Mouse (Mus musculus) ES-CJ7 (cell line): ENCODE results near the gene Dpm3.

Experiments
- DNase-seq: peaks from one replicate; pipeline ENCODE4 v3.0.0; 2011; ENCODE audit warnings: low read depth, low spot score

The Dpm3 gene

GRCm38 (mm10) chr3:89294195-89294594 lies 35.0 kb downstream of the Dpm3 start:
- DNase-seq, result no peak

- no peak for DNase-seq
Measured at GRCm38 (mm10) chr3:89295685-89296230, 36.6 kb downstream of the Dpm3 start.

- no peak for DNase-seq
Measured at GRCm38 (mm10) chr3:89296761-89297396, 37.7 kb downstream of the Dpm3 start.

GRCm38 (mm10) chr3:89298908-89299307 lies 39.8 kb downstream of the Dpm3 start:
- DNase-seq, result no peak

- peak; percentile 78 for DNase-seq
Measured at GRCm38 (mm10) chr3:89299499-89299898, 40.3 kb downstream of the Dpm3 start.

- no peak for DNase-seq
Measured at GRCm38 (mm10) chr3:89300071-89300470, 40.9 kb downstream of the Dpm3 start.

GRCm38 (mm10) chr3:89300514-89300913 lies 41.4 kb downstream of the Dpm3 start:
- no peak for DNase-seq

- no peak for DNase-seq
Measured at GRCm38 (mm10) chr3:89304440-89304839, 45.3 kb downstream of the Dpm3 start.

- DNase-seq, result no peak
Measured at GRCm38 (mm10) chr3:89305105-89305504, 45.9 kb downstream of the Dpm3 start.

GRCm38 (mm10) chr3:89305551-89306325 lies 46.6 kb downstream of the Dpm3 start:
- DNase-seq, result no peak

GRCm38 (mm10) chr3:89308089-89308488 lies 48.9 kb downstream of the Dpm3 start:
- DNase-seq, result peak; percentile 91

- DNase-seq, result no peak
Measured at GRCm38 (mm10) chr3:89314340-89314739, 55.2 kb downstream of the Dpm3 start.

GRCm38 (mm10) chr3:89314791-89315190 lies 55.6 kb downstream of the Dpm3 start:
- DNase-seq, result no peak

GRCm38 (mm10) chr3:89315195-89315929 lies 56.2 kb downstream of the Dpm3 start:
- peak; percentile 89 for DNase-seq

- DNase-seq, result peak; percentile 80
Measured at GRCm38 (mm10) chr3:89315930-89316831, 57.0 kb downstream of the Dpm3 start.
